Mouse (Mus musculus): ENCODE data around the gene Samd4b. TPM values are rescaled to one million over a fixed set of nuclear protein-coding genes. Genes with fewer than 3 reads are reported as not detected.
"Not testable (repeated sequence)": the region's sequence is repeated elsewhere in the genome, so short reads cannot be mapped to it uniquely, and the experiment has no call there.

Samd4b gene
- total RNA-seq, 2 experiments from 2014 or later = 69.5 to 71.6 TPM

- DNase-seq (ENCODE audit: low spot score in 2 of 2) = no peak
Measured at GRCm38 (mm10) chr7:28511441-28511840, 86.5 kb downstream of the Samd4b start.

DNA sequence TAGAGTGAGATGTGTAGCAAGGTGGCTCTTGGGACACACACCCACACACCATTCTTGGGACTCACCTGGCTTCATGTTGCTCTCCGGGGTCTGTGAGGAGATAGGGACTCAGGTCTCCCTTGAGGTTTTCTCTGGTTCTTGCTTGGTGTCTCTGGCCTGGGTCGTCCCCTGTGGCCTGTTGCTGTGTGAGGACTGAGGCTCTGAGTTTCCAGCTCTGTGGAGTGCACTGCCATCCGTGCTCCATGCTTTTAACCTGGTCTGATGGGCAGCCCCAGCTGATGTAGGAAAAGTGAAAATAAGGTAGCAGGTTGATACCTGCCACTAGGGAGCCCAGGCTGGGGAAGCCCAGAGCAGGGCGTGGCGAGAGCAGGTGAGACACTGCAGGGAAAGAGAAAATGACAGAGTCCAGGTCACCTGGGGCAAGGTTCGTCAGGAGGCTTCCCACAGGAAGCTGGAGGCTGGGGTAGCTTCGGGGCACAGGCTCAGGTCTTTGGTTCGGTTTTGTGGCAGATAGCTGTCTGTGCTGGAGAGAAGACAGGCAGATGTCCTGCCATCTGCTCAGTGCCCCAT, 87.5 kb downstream of the Samd4b start, which contains the start of gene Ifnl2:
Ifnl2 (minus strand) TSS at position 51 of the 570 bp plus-strand sequence.
- DNase-seq (ENCODE audit: low spot score in 2 of 2) = peak in 1 of 2 experiments; percentile 29

DNA sequence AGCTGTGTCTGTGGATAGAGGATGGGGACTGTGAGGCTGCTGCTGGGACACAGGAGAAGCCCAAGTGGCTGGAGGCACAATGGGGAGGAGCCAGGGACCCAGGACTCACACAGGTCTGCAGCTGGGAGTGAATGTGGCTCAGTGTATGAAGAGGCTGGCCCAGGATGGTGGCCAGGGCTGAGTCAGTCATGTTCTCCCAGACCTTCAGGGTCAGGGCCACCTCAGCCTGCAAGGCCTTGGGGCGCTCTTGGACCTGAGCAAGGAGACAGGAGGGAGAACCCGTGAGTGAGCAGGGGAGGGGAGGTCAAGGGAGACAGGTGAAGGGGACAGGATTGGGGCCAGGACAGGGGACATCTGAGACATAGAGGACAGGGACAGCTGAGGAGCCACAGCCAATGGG, 88.8 kb downstream of the Samd4b start:
- DNase-seq (ENCODE audit: low spot score in 2 of 2) = not testable (repeated sequence)

- no peak for DNase-seq (ENCODE audit: low spot score in 2 of 2)
Measured at GRCm38 (mm10) chr7:28505585-28505984, 92.4 kb downstream of the Samd4b start.

- DNase-seq (ENCODE audit: low spot score in 2 of 2) = no peak
Measured at GRCm38 (mm10) chr7:28495426-28495825, 102.5 kb downstream of the Samd4b start.

GRCm38 (mm10) chr7:28492310-28492709, 105.6 kb downstream of the Samd4b start:
- DNase-seq (ENCODE audit: low spot score in 2 of 2) = no peak

DNA sequence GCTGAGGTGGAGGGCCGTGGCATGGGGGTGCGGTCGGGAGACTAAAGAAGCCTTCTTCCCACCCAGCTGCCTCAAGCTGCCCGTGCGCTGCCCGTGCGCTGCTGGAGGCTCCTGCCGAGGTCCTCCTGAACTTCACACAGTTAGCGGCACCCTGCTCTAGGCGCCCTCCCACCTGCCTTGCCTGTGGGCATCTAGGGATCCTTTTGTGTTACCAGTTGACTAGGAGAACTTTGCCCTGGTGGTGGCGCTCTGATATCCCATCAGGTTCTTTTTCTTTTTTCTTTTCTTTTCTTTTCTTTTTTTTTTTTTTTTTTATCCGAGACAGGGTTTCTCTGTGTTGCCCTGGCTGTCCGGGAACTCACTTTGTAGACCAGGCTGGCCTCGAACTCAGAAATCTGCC, 107.0 kb downstream of the Samd4b start:
- no peak for DNase-seq (ENCODE audit: low spot score in 2 of 2)

DNA sequence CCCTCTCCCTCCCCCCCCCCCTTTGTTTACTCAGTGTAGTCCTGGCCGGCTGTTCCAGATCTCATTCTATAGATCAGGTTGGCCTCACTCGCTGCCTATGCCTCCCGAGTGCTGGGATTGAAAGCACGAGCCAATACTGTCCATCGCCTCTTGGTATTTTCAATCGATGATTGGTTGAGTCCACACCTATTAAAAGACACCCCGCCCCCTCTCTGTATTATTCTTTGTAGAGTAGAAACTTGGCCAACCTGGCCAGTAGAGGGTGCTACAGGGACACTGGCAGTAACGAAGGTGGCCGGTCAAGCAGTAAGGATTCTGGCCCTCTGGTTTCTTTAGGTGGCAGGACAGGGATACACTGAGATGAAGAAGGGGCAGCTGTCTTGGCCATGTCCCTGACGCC, 107.5 kb downstream of the Samd4b start:
- no peak for DNase-seq (ENCODE audit: low spot score in 2 of 2)

GRCm38 (mm10) chr7:28488030-28488491, 109.9 kb downstream of the Samd4b start:
- no peak for DNase-seq (ENCODE audit: low spot score in 2 of 2)

DNA sequence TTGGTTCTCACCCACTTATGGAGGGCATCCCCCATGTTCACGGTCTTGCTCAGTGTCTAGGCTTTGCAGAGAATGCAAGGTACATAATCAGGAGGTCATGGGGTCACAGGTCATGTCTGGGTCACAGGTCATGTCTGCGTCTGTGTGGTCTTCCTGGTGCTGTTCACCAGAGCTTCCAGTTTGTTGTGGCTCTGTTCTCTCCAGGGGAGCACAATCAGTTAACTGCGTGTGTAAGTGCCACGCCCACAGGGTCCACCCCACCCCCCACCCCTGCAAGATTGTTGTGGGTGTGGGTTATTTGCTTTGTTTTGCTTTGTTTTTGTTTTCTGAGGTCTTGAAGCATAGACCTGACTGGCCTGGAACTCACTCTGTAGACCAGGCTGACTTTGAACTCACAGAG, 113.8 kb downstream of the Samd4b start:
- DNase-seq (ENCODE audit: low spot score in 2 of 2) = no peak

- no peak for DNase-seq (ENCODE audit: low spot score in 2 of 2)
Measured at GRCm38 (mm10) chr7:28482854-28483253, 115.1 kb downstream of the Samd4b start.

- DNase-seq (ENCODE audit: low spot score in 2 of 2) = no peak
Measured at GRCm38 (mm10) chr7:28478854-28479253, 119.1 kb downstream of the Samd4b start.

- DNase-seq (ENCODE audit: low spot score in 2 of 2) = no peak
Measured at GRCm38 (mm10) chr7:28477363-28477762, 120.6 kb downstream of the Samd4b start.

DNA sequence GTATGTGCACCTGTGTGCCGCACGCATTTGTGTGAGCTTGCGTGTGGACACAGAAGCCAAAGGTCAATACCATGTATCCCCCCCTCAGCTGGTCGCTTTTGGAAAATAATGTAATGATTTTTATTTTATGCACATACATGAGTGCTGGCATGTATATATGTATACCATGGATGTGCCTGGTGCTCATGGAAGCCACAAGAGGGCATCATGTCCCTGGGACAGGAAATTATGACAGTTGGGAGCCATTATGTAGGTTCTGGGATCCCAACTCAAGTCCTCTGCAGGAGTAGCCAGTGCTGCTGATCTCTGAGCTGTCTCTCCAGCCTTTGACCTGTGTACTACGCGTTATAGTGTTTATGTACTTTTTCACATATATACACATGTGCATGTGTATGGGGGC, 121.8 kb downstream of the Samd4b start:
- no peak for DNase-seq (ENCODE audit: low spot score in 2 of 2)

DNA sequence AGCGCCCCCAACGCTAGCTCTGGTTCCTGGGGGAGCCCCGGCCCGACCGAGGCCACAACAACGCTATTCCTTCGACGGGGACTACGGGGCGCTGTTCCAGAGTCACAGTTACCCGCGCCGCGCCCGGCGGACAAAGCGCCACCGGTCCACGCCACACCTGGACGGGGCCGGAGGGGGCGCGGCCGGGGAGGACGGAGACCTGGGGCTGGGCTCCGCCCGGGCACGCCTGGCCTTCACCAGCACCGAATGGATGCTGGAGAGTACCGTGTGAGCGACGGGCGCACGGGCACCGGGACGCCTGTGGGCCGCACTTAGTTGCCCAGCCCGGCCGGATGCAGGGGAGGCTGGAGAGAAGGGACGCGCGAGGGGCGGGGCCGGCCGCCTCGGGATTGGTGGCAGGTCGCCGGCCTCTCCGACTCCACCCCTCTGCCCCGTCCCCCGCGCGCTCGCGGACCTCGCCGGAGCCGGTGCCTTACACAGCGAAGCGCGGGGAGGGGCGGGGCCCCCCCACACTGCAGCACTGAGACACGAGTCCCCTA, 130.7 kb downstream of the Samd4b start:
- no peak for DNase-seq (ENCODE audit: low spot score in 2 of 2)

- no peak for DNase-seq (ENCODE audit: low spot score in 2 of 2)
Measured at GRCm38 (mm10) chr7:28466721-28467212, 131.2 kb downstream of the Samd4b start.

GRCm38 (mm10) chr7:28464416-28465212, 133.3 kb downstream of the Samd4b start:
- peak; percentile 75 to 87 for DNase-seq (ENCODE audit: low spot score in 2 of 2)

GRCm38 (mm10) chr7:28462769-28463168, 135.2 kb downstream of the Samd4b start:
- DNase-seq (ENCODE audit: low spot score in 2 of 2) = no peak

- DNase-seq (ENCODE audit: low spot score in 2 of 2) = no peak
Measured at GRCm38 (mm10) chr7:28460361-28460760, 137.6 kb downstream of the Samd4b start.

- no peak for DNase-seq (ENCODE audit: low spot score in 2 of 2)
Measured at GRCm38 (mm10) chr7:28452361-28453005, 145.5 kb downstream of the Samd4b start.

DNA sequence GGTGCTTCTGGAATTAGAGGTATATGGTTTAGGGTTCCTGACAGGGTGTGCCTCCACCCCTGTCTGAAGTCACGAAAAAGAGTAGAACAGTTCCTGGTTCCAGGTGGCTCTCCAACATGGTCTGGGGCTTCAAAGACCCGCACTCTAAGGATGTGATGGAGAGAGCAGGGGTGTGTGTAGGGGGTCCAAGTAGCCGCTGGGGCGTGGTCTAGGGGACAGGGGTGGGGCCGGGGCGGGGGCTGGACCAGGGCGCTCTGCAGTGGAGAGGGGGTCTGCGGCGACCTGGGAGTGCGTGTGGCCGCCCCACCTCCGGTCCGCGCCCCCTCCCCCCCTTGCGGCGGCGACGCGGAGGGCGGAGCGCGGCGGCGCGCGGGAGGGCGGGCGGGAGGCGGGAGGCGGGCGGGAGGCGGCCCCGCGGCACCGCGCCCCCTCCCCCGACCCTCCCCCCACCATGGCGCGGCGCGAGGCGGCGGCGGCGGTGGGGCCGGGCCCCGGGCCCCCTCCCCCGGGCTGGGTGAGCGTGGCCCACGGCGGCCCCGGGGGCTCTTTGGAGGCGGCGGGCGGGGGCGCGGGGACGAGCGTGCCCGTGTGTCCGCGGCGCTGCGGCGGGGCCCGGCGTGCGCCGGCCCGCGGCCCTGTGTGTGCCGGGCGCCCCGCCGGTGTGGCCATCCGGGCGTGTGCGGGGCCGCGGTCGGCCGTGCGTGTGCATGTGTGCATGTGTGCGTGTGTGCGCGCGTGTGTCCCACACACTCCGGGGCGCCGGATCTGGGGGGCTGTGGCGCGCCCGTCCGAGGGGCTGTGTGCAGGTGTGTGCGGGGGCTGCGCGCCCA, 146.2 kb downstream of the Samd4b start, which contains the start of gene Lrfn1:
Lrfn1 (plus strand) TSS at position 450 of the 830 bp plus-strand sequence.
- no peak for DNase-seq (ENCODE audit: low spot score in 2 of 2)

All from layer of hippocampus, postnatal 14 days (tissue).